Mouse (Mus musculus) MEL (cell line): ENCODE data around the gene Erc1. TPM values are rescaled to one million over a fixed set of nuclear protein-coding genes. Genes with fewer than 3 reads are reported as not detected.
A peak's percentile ranks its signal among the peaks of the same experiment; 100 is the strongest.

Experiments
- DNase-seq: peaks from one replicate; pipeline ENCODE4 v3.0.0; 2011; ENCODE audit warnings: low read depth, low spot score
- H3K27ac ChIP-seq: 2 replicates; pipeline ENCODE4 v1.5.1; 2012; ENCODE audit warnings: low read depth, mild to moderate bottlenecking, control low read depth, low read length, moderate library complexity; ENCODE audit not compliant: control insufficient read depth
- H3K27me3 ChIP-seq, 2 experiments: fragments of 150-350 bp in 1 of 2; sonication (generic) in 1 of 2; 2 replicates each; pipeline ENCODE4 v1.6.1; 2012; ENCODE audit warnings: low read length in 2 of 2, mild to moderate bottlenecking in 2 of 2, improper control_type of control experiment in 1 of 2, moderate library complexity in 1 of 2; ENCODE audit not compliant: insufficient read depth in 2 of 2, control insufficient read depth in 1 of 2
- H3K36me3 ChIP-seq, 2 experiments: 2 replicates each; pipeline ENCODE4 v1.6.1; 2012 to 2014; ENCODE audit warnings: low read length in 2 of 2, improper control_type of control experiment in 1 of 2, inconsistent platforms in 1 of 2, mild to moderate bottlenecking in 1 of 2; ENCODE audit not compliant: insufficient read depth in 2 of 2, control insufficient read depth in 1 of 2
- H3K4me1 ChIP-seq, 2 experiments: fragments of 150-350 bp in 1 of 2; sonication (generic) in 1 of 2; 2 replicates each; pipeline ENCODE4 v1.6.1; 2012; ENCODE audit warnings: low read length in 2 of 2, improper control_type of control experiment in 1 of 2, mild to moderate bottlenecking in 1 of 2; ENCODE audit not compliant: insufficient read depth in 2 of 2, control insufficient read depth in 1 of 2
- H3K4me3 ChIP-seq, 2 experiments: fragments of 150-350 bp in 1 of 2; sonication (generic) in 1 of 2; 2 replicates each; pipeline ENCODE4 v1.5.1; 2012; ENCODE audit warnings: low read depth in 2 of 2, low read length in 2 of 2, mild to moderate bottlenecking in 2 of 2, moderate library complexity in 2 of 2, control low read depth in 1 of 2, improper control_type of control experiment in 1 of 2; ENCODE audit not compliant: control insufficient read depth in 1 of 2, insufficient read depth in 1 of 2
- H3K79me2 ChIP-seq: 2 replicates; pipeline ENCODE4 v1.6.1; 2012; ENCODE audit warnings: mild to moderate bottlenecking, low read length, moderate library complexity; ENCODE audit not compliant: control insufficient read depth, poor library complexity, insufficient read depth
- H3K9ac ChIP-seq: 2 replicates; pipeline ENCODE4 v1.6.1; 2012; ENCODE audit warnings: low read depth, mild to moderate bottlenecking, control low read depth, low read length, moderate library complexity; ENCODE audit not compliant: control insufficient read depth, poor library complexity, severe bottlenecking
- H3K9me3 ChIP-seq: fragments of 150-350 bp; sonication (generic); replicated peaks from 2 replicates; pipeline ENCODE4 v1.6.1; 2012; ENCODE audit warnings: mild to moderate bottlenecking, low read length, improper control_type of control experiment, moderate library complexity; ENCODE audit not compliant: insufficient read depth
- CHD1 ChIP-seq: IDR thresholded peaks from 2 replicates; pipeline ENCODE4 v1.6.1; 2012; ENCODE audit warnings: low read depth, mild to moderate bottlenecking, inconsistent platforms, low read length, improper control_type of control experiment
- CHD2 ChIP-seq: IDR thresholded peaks from 2 replicates; pipeline ENCODE4 v1.6.1; 2011; ENCODE audit warnings: low read length, improper control_type of control experiment
- CTCF ChIP-seq, 3 experiments: IDR thresholded peaks in 2 of 3; conservative IDR thresholded peaks in 1 of 3; 2 replicates each; pipeline ENCODE4 v1.5.1; 2011 to 2012; ENCODE audit warnings: low read length in 3 of 3, low read depth in 2 of 3, mild to moderate bottlenecking in 2 of 3, improper control_type of control experiment in 1 of 3, inconsistent platforms in 1 of 3, mixed read lengths in 1 of 3, moderate library complexity in 1 of 3; ENCODE audit not compliant: control insufficient read depth in 1 of 3, insufficient read depth in 1 of 3, poor library complexity in 1 of 3, severe bottlenecking in 1 of 3
- E2F4 ChIP-seq: IDR thresholded peaks from 2 replicates; pipeline ENCODE4 v1.6.1; 2011; ENCODE audit warnings: low read depth, low read length, improper control_type of control experiment, borderline replicate concordance
- ELF1 ChIP-seq: IDR thresholded peaks from 2 replicates; pipeline ENCODE4 v1.6.1; 2014; ENCODE audit warnings: low read depth, mild to moderate bottlenecking, inconsistent platforms, low read length, improper control_type of control experiment, moderate library complexity
- EP300 ChIP-seq, 2 experiments: IDR thresholded peaks; 2 replicates each; pipeline ENCODE4 v1.6.1; 2011; ENCODE audit warnings: improper control_type of control experiment in 2 of 2, low read length in 2 of 2, low read depth in 1 of 2, mild to moderate bottlenecking in 1 of 2
- ETS1 ChIP-seq: IDR thresholded peaks from 2 replicates; pipeline ENCODE4 v1.6.1; 2012; ENCODE audit warnings: low read depth, mild to moderate bottlenecking, inconsistent platforms, low read length, improper control_type of control experiment, moderate library complexity
- GATA1 ChIP-seq: IDR thresholded peaks from 2 replicates; pipeline ENCODE4 v1.6.1; 2011; ENCODE audit warnings: low read depth, low read length, improper control_type of control experiment
- HCFC1 ChIP-seq: IDR thresholded peaks from 2 replicates; pipeline ENCODE4 v1.6.1; 2012; ENCODE audit warnings: low read depth, mild to moderate bottlenecking, inconsistent platforms, low read length, improper control_type of control experiment, moderate library complexity
- JUND ChIP-seq: IDR thresholded peaks from 2 replicates; pipeline ENCODE4 v1.6.1; 2011; ENCODE audit warnings: low read depth, mild to moderate bottlenecking, improper control_type of control experiment, low read length
- KAT2A ChIP-seq: conservative IDR thresholded peaks from 2 replicates; pipeline ENCODE4 v1.6.1; 2012; ENCODE audit warnings: low read depth, low read length, improper control_type of control experiment, inconsistent platforms
- MAFK ChIP-seq: IDR thresholded peaks from 2 replicates; pipeline ENCODE4 v1.6.1; 2011; ENCODE audit warnings: low read depth, mild to moderate bottlenecking, low read length, improper control_type of control experiment, borderline replicate concordance
- MAZ ChIP-seq: IDR thresholded peaks from 2 replicates; pipeline ENCODE4 v1.6.1; 2012; ENCODE audit warnings: low read depth, mild to moderate bottlenecking, inconsistent platforms, low read length, improper control_type of control experiment
- MYB ChIP-seq: IDR thresholded peaks from 2 replicates; pipeline ENCODE4 v1.6.1; 2011; ENCODE audit warnings: mild to moderate bottlenecking, low read depth, low read length, improper control_type of control experiment
- MYC ChIP-seq: IDR thresholded peaks from 2 replicates; pipeline ENCODE4 v1.6.1; 2011; ENCODE audit warnings: low read depth, mild to moderate bottlenecking, low read length, improper control_type of control experiment, moderate library complexity
- NELFE ChIP-seq: IDR thresholded peaks from 2 replicates; pipeline ENCODE4 v1.6.1; 2011; ENCODE audit warnings: low read depth, low read length, improper control_type of control experiment
- POLR2A ChIP-seq, 2 experiments: IDR thresholded peaks; 2 replicates each; pipeline ENCODE4 v1.6.1; 2011 to 2012; ENCODE audit warnings: low read length in 2 of 2, mild to moderate bottlenecking in 2 of 2, control low read depth in 1 of 2, improper control_type of control experiment in 1 of 2, low read depth in 1 of 2, moderate library complexity in 1 of 2; ENCODE audit not compliant: control insufficient read depth in 1 of 2, insufficient read depth in 1 of 2, poor library complexity in 1 of 2
- RAD21 ChIP-seq: IDR thresholded peaks from 2 replicates; pipeline ENCODE4 v1.6.1; 2011; ENCODE audit warnings: mild to moderate bottlenecking, low read depth, low read length, improper control_type of control experiment
- RCOR1 ChIP-seq: IDR thresholded peaks from 2 replicates; pipeline ENCODE4 v1.6.1; 2012; ENCODE audit warnings: low read depth, mild to moderate bottlenecking, inconsistent platforms, low read length, improper control_type of control experiment
- SMC3 ChIP-seq: IDR thresholded peaks from 2 replicates; pipeline ENCODE4 v1.6.1; 2011; ENCODE audit warnings: low read depth, low read length, improper control_type of control experiment
- TAL1 ChIP-seq: IDR thresholded peaks from 2 replicates; pipeline ENCODE4 v1.6.1; 2012; ENCODE audit warnings: mild to moderate bottlenecking, inconsistent platforms, low read length, moderate library complexity, mixed read lengths
- TBP ChIP-seq: IDR thresholded peaks from 2 replicates; pipeline ENCODE4 v1.8.0; 2011; ENCODE audit warnings: low read depth, low read length, improper control_type of control experiment
- TCF12 ChIP-seq: IDR thresholded peaks from 2 replicates; pipeline ENCODE4 v1.6.1; 2014; ENCODE audit warnings: low read depth, mild to moderate bottlenecking, inconsistent platforms, low read length, improper control_type of control experiment, moderate library complexity
- USF1 ChIP-seq: IDR thresholded peaks from 2 replicates; pipeline ENCODE4 v1.6.1; 2014; ENCODE audit warnings: low read depth, mild to moderate bottlenecking, inconsistent platforms, low read length, improper control_type of control experiment, moderate library complexity
- USF2 ChIP-seq, 2 experiments: IDR thresholded peaks; 2 replicates each; pipeline ENCODE4 v1.6.1; 2011 to 2012; ENCODE audit warnings: improper control_type of control experiment in 2 of 2, low read length in 2 of 2, borderline replicate concordance in 1 of 2, inconsistent platforms in 1 of 2, low read depth in 1 of 2, mild to moderate bottlenecking in 1 of 2; ENCODE audit not compliant: insufficient read depth in 1 of 2
- ZC3H11A ChIP-seq: IDR thresholded peaks from 2 replicates; pipeline ENCODE4 v1.6.1; 2012; ENCODE audit warnings: low read depth, mild to moderate bottlenecking, inconsistent platforms, low read length, improper control_type of control experiment
- ZKSCAN1 ChIP-seq: IDR thresholded peaks from 2 replicates; pipeline ENCODE4 v1.6.1; 2012; ENCODE audit warnings: low read depth, mild to moderate bottlenecking, inconsistent platforms, low read length, improper control_type of control experiment, moderate library complexity
- ZNF384 ChIP-seq: IDR thresholded peaks from 2 replicates; pipeline ENCODE4 v1.6.1; 2012; ENCODE audit warnings: low read depth, mild to moderate bottlenecking, inconsistent platforms, low read length, improper control_type of control experiment
- polyA plus RNA-seq, 2 experiments: library from polyadenylated mRNA; stranded (reverse) in 1 of 2; unstranded in 1 of 2; fragments of >175 nt in 1 of 2; fragments of >200 nt in 1 of 2; gene quantifications; 2 replicates each; pipeline versions ENCODE4 v1.2.1 to v1.2.4; 2012; ENCODE audit warnings: low replicate concordance in 2 of 2, low read depth in 1 of 2; ENCODE audit not compliant: insufficient read length in 2 of 2, insufficient read depth in 1 of 2, missing spikeins in 1 of 2
- total RNA-seq: library from RNA; depleted of rRNA; stranded (reverse); fragments of 300-350 nt; gene quantifications from 2 replicates; pipeline ENCODE4 v1.2.3, GENCODE M21; 2012

Erc1 gene
- total and polyA plus RNA-seq, 3 experiments: 3.8 to 79.9 (median 9.4) TPM

DNA sequence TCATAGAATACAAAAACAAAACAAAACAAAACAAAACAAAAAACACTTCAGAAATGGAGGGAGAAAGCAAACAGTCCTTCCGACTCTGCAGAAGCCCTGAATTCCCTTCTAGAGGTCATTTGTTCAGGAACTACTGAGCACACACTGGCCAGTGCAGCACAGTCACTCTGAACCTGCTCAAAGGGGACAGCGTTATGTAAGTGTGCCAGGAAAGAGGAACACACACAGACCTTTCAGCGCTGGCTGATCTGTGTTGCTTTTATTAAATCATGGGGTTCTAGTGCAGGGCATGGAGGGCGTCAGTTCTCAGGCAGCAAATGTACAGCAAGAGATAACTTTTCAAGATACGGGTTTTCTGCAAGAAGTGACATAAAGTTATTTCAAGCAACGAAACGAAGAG lies 35.2 kb upstream of the Erc1 start:
- TF ChIP-seq NELFE (no peak), EP300 (IDR thresholded peaks at IDR 0.05; ENCODE audit: low read depth in 1 of 2, low read length in 2 of 2) (no peak), USF2 (IDR thresholded peaks at IDR 0.05; ENCODE audit: borderline replicate concordance in 1 of 2, insufficient read depth in 1 of 2, low read depth in 1 of 2, low read length in 2 of 2) (no peak), CHD2 (no peak), SMC3 (no peak), RCOR1 (no peak), E2F4 (no peak), HCFC1 (no peak), MAFK (no peak), MYC (no peak), MYB (no peak), ZKSCAN1 (no peak), CHD1 (no peak), ZC3H11A (no peak), POLR2A (IDR thresholded peaks at IDR 0.05; ENCODE audit: control insufficient read depth in 1 of 2, insufficient read depth in 1 of 2, low read depth in 1 of 2, low read length in 2 of 2, poor library complexity in 1 of 2) (no peak), ZNF384 (no peak), TCF12 (no peak), RAD21 (no peak), KAT2A (no peak), MAZ (no peak)
- Histone ChIP-seq H3K9me3 (no peaks in the 10 kb centered on the region), H3K79me2 (no peaks in the 10 kb centered on the region), H3K36me3 (0 out of 4 replicates have a peak, but pooled peaks cover 0 to 2% of the 10 kb centered on the region in 2 experiments), H3K9ac (no peak overlapping the region), H3K4me3 (no peak overlapping the region), H3K4me1 (no peaks in the 10 kb centered on the region), H3K27me3 (peaks cover 0 to 3% of the 10 kb centered on the region in 2 experiments; a peak in 2 of 4 replicates), H3K27ac (no peak overlapping the region)
- peak; percentile 36 for DNase-seq

DNA sequence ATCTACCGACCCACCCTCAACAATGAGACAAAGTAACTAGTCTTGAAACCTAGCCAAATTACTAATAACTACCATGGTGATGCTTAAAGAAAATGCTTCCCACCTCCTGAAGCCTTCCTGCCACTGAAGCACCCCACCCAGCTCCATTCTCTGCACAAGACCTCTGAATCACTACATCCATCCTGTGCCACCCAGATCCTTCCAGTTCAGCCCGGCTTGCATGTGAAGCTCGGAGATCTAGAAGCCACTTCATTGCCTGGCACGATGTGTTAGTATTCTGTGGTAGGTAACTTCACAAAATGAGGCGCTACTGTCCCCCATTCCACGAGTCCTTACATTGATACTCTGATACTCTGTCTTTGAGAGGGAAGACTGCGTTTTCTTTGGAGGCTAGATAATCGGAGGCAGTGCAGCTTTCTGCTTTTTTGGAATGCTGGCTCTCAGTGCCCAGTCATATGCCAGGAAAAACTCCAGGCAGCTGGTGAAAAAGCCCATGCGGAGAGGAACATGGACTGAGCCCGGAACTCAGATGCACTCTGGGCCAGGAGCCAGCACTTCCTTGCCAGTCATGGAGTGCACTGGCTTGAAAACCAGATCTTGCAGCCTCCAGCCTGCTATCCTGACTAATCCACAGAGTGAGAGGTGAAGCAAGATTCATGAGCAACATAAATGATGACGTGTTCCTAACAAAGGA lies 16.5 kb upstream of the Erc1 start:
- Histone ChIP-seq H3K27me3 (no peaks in the 10 kb centered on the region), H3K4me3 (no peak overlapping the region), H3K4me1 (no peaks in the 10 kb centered on the region), H3K36me3 (no peaks in the 10 kb centered on the region), H3K27ac (no peak overlapping the region)
- DNase-seq: no peak
- TF ChIP-seq ZKSCAN1: no peak
- TF ChIP-seq CTCF (IDR thresholded peaks at IDR 0.05 in 2 of 3, conservative IDR thresholded peaks at IDR 0.05 in 1 of 3; ENCODE audit: control insufficient read depth in 1 of 3, insufficient read depth in 1 of 3, low read depth in 2 of 3, low read length in 3 of 3, poor library complexity in 1 of 3, severe bottlenecking in 1 of 3): no peak
- no peak for TF ChIP-seq TBP
- no peak for TF ChIP-seq TAL1
- no peak for TF ChIP-seq ELF1
- no peak for TF ChIP-seq USF1
- TF ChIP-seq ETS1: no peak
- no peak for TF ChIP-seq GATA1
- TF ChIP-seq E2F4: no peak
- no peak for TF ChIP-seq RAD21
- no peak for TF ChIP-seq JUND
- TF ChIP-seq, all 39 proteins: peak for 0
- Histone ChIP-seq H3K79me2 (no peaks in the 10 kb centered on the region), H3K9me3 (no peaks in the 10 kb centered on the region; the same call in 1 of the 2 replicates), H3K9ac (no peak overlapping the region)
